Mouse (Mus musculus) cerebellum, postnatal 10 days (tissue): Measurements from ENCODE around the gene AI481877.

Experiments
- DNase-seq, 2 experiments: peaks; one replicate each; pipeline ENCODE4 v3.0.0; 2021; ENCODE audit warnings: mixed read lengths in 2 of 2

The AI481877 gene

GRCm38 (mm10) chr4:59123557-59123956, 15.2 kb downstream of the AI481877 start:
- no peak for DNase-seq

- DNase-seq = no peak
These were observed 20.9 kb downstream of the AI481877 start for GRCm38 (mm10) chr4:59117644-59118495.

DNA sequence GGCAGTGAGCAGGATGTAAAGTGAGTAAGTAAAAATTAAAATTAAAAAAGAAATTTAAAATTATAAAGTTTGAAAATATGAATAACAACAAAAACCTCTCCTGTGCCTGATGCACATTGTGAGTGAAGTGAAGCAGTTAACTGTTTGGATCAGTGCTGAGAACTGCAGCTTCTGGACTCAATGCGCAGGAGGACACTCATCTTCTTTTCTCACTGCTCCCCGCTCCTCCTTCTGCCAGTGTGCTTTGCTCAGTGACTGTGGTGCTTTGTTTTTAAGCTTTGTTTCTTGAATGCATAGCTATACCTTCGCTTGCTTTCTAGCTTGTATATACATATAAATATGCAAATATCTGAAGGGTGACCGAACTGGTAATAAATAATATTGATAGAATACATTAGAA, 30.1 kb downstream of the AI481877 start:
- DNase-seq = no peak

DNA sequence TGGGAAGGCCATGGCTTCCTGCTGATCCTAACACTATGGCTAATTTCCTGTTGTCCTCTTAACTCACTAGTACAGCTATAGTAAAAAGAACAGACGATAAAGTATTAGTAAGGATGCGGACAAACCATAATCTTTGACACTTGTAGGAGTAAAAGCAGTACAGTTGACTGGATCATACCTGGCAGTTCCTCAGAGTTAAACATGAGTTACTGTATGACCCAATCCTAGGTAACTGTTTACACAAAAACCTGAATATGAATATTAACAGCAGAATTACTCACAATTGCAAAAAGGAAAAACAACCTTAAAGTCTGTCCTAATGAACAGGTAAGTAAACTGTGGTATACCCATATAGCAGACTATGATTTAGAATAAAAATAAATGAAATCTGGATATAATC, 30.9 kb downstream of the AI481877 start:
- DNase-seq = no peak

- no peak for DNase-seq
These were observed 32.1 kb downstream of the AI481877 start for GRCm38 (mm10) chr4:59106661-59107060.

- no peak for DNase-seq
These were observed 34.6 kb downstream of the AI481877 start for GRCm38 (mm10) chr4:59104166-59104565.

- DNase-seq = peak; percentile 89 to 92
These were observed 42.4 kb downstream of the AI481877 start for GRCm38 (mm10) chr4:59096393-59096792.

DNA sequence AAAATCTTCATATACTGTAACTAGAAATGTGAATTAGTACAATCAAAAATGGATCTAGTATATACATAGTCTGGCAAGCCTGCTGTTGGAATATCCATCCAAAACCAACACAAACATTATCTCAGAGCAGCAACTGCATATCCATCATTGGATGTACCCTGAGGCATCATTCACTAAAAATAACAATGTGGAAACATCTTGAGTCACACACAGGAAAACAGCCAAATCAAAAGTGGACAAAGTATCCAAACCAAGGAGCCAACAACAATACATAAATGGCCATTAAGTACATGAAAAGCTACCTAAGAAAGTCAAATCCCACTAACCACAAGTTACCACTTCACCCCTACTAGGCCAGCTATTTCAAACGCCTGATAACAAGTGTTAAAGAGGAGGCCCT, 49.4 kb downstream of the AI481877 start:
- no peak for DNase-seq

DNA sequence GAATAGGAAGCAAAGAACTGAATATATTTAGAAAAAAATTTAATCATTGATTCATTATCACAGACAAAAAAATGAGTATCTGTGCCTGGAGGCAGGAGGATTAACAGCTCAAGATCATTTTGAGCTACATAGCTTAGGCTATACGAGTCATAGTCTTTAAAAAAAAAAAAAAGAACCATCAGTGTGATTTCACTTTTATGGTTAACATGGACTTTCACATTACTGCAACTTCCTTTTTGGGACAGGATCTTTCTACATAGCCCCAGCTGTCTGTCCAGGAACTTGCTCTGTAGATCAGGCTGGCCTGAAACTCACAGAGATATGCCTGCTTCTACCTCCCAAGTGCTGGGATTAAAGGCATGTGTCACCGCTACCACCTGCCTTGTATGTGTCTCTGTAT, 55.4 kb downstream of the AI481877 start:
- no peak for DNase-seq

- DNase-seq = peak in 1 of 2 experiments; percentile 19
These were observed 69.5 kb downstream of the AI481877 start for GRCm38 (mm10) chr4:59069276-59069675.

GRCm38 (mm10) chr4:59062526-59062925, 76.3 kb downstream of the AI481877 start:
- DNase-seq = no peak

GRCm38 (mm10) chr4:59057929-59058328, 80.9 kb downstream of the AI481877 start:
- no peak for DNase-seq

GRCm38 (mm10) chr4:59051081-59051480, 87.7 kb downstream of the AI481877 start:
- no peak for DNase-seq

- no peak for DNase-seq
These were observed 91.6 kb downstream of the AI481877 start for GRCm38 (mm10) chr4:59047222-59047621.

- no peak for DNase-seq
These were observed 94.9 kb downstream of the AI481877 start for GRCm38 (mm10) chr4:59043891-59044290.

DNA sequence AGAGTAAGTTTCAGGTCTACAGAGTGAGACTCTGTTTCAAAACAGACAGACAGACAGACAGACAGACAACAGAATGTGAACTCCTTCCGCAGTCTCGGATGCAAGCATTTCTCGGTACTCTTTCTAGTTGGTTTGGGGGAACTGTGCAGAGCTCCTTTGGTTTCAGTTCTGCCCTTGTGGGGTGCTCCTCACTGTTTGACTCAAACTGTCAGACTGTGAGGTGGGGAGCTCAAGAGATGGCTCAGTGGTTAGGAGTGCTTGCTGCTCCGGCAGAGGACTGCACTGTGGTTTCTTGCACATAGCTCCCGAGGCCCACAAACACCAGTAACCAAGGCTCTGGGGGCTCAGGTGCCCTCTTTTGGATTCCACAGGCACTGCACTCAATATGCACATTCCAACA, 95.7 kb downstream of the AI481877 start:
- no peak for DNase-seq

- DNase-seq = no peak
These were observed 98.1 kb downstream of the AI481877 start for GRCm38 (mm10) chr4:59040397-59041287.

DNA sequence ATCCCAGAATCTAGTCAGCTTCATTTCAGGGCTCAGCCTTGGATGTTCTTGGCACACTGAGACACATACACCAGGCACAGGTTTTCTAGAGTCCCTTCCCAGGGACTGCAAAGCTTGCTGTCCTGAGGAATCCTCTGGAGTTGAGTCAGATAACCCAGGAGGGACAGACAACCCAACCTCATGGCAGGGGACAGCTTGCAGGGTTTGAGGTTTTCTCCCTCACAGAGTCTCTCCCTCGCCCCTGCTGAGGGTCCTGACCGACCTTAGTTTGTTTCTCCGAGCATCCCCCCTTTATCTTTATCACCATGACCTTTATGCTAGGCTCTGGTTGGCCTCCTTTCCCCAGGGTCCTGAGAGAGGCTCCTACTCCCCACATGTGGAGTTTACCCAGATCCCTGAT, 101.3 kb downstream of the AI481877 start:
- no peak for DNase-seq

DNA sequence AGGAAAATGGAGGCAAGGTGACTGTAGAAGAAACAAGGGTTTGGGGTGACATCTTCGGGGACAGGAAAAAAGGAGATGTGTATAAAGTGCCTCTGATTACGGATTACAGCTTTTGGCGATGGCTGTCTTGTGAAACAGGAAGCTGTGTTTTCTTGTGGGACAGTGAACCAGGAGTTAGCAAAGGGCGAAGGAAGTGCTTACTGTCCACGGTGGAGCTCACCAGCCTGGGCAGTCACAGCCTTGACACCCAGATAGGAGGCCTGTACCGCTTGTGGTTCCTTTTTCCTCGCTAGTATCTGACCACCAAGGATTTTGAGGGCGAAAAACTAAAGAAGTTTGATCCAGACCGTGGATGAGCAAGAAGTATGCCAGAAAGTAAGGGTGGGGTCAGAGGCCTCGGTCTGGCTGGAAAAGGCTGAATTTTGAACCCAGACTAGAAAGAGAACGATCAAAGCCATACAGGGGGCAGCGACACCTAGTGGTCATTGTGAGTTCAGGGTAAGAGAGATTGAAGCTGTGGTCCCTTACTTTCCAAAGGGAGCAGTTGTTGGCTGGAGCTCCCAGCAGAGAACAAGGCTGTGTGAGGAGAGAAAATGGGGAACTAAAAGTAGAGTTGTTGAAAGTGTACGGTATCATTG, 102.2 kb downstream of the AI481877 start:
- DNase-seq = peak; percentile 89

GRCm38 (mm10) chr4:59035786-59036350, 102.9 kb downstream of the AI481877 start:
- peak in 1 of 2 experiments; percentile 24 for DNase-seq

- peak; percentile 84 to 86 for DNase-seq
These were observed 103.6 kb downstream of the AI481877 start, which contains the start of gene Gng10 for GRCm38 (mm10) chr4:59034918-59035785. Gng10 (plus strand) TSS chr4:59035088.
